Mouse (Mus musculus) layer of hippocampus, adult 11-12 months (tissue): Measurements from ENCODE around the gene Edc4.
A peak's percentile ranks its signal among the peaks of the same experiment; 100 is the strongest.
"Not testable (repeated sequence)": the region's sequence is repeated elsewhere in the genome, so short reads cannot be mapped to it uniquely, and the experiment has no call there.

Experiments
- DNase-seq: peaks from one replicate; pipeline ENCODE4 v3.0.0; 2022; ENCODE audit warnings: low spot score

Gene Edc4

GRCm38 (mm10) chr8:105880754-105881520, at the start of gene Edc4:
TSS of gene Edc4 (plus strand) at chr8:105880881.
- peak; percentile 83 for DNase-seq

DNA sequence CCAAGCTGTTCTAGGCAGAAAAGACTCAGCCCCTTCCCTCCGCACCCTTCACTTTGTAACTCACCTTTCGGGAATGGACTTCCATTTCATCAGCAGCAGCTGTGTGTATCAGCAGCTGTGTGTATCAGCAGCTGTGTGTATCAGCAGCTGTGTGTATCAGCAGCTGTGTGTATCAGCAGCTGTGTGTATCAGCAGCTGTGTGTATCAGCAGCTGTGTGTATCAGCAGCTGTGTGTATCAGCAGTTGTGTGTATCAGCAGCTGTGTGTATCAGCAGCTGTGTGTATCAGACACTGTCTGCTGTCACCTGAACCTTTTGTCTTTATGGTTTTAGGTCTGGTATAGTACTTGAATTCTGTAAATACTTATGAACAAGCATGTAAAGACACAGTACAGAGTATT, 46.9 kb upstream of the Edc4 start:
- DNase-seq: not testable (repeated sequence)

DNA sequence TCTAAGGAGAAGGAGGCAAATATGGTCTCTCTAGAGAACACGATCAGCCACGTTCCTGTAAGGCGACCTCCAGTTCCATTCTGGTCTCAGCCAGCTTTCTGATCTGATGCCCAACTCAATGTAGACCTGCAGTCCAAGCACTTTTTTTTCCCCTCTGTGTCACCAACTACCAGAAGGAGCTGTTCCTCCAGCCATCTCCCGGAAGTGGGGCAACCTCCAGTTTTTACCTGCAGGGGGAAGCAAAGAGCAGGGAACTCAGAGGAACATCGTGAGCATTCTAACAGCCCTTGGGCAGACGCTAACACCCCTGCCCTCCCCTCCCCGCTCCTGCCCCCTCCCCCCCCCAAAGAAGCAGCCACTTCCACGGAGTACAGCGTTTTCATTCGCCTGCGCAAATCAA, 45.4 kb upstream of the Edc4 start:
- DNase-seq: peak; percentile 70

- DNase-seq: no peak
These were observed 43.7 kb upstream of the Edc4 start for GRCm38 (mm10) chr8:105836991-105837390.

DNA sequence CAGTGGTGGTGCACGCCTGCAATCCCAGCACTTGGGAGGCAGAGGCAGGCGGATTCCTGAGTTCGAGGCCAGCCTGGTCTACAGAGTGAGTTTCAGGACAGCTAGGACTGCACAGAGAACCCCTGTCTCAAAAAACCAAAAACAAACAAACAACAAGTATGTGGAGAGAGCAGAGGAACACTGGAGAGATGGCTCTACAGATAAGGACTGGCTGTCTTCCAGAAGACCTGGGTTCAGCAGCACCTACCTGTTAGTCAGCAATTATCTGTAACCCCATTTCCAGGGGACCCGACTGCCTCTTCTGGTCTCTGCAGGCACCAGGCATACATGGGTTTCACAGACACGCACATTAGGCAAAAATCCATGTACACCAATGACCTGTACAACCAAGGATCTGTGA, 41.5 kb upstream of the Edc4 start:
- no peak for DNase-seq

DNA sequence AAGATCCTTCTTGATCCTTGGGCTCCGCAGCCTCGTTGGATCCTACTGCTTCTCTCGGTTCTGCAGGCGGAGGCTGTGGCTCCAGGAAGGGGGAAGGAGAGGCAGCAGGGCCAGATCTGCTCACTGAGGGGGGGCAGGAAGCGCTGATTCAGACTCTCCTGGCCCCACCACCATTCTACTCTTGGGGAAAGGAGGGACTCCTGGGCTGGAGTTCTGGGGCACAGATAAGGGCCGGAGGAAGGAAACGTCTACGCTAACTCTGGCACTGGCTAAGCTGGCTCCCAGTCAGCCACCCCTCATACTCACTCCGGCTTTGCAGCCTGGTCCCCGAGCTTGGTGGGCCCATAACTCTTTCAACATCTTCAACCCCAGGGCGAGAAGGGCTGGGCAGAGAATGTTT, 34.0 kb upstream of the Edc4 start:
- DNase-seq: no peak

DNA sequence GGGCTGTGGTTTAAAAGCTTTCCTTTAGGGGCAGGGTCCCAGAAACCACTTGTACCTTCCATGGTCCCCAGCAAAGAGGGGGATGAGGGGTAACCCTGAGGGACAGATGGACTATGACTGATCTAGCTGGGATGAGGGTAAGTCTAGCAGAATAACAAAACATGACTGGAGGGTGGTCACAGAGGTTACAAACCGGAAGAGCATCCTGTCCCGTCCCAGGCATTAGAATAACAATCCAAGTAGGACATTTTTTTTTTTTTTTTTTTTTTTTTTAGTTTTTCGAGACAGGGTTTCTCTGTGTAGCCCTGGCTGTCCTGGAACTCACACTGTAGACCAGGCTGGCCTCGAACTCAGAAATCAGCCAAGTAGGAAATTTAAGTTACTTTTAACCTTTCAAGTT, 30.7 kb upstream of the Edc4 start:
- no peak for DNase-seq

DNA sequence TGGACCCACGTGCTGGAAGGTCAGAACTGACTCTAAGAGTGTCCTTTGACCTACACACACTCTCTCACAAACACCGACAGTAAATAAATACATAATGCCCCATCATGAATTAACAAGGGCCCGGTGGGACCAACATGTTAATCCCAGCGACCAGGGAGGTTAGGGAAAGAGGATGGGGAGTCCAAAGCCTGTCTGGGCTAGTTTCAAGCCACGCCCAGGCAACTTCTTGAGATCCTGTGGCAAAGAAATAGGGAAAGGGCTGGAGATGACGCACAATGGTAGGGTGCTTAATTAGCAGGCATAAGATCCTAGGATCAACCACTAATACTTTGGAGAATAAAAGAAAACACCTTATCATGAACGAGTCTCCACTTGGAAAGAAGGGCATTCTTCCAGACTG, 30.1 kb upstream of the Edc4 start:
- DNase-seq: no peak

DNA sequence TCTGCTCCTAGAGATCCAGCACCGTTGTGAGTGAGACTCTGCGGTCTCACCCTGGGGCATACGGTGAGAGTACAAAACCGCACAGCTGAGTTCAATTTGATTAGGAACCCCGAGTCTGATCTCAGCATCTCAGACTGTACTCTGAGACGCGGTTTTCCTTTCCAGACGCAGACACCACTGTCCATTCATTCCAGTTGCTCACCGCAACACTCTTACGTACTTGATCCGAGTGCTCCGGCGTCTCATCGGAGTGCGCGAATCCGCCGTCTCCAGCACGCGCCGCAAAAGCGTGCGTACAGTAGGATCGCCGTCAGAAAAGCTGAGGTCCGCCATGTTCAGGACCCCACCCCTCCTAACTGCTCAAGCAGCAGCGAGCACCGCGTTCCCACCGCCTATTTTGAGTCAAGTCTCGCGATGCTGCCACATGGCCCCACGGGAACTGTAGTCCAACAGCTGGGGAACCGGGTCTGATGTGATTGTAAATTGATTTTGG, 29.0 kb upstream of the Edc4 start:
- DNase-seq: peak; percentile 91

- peak; percentile 15 for DNase-seq
These were observed 28.4 kb upstream of the Edc4 start for GRCm38 (mm10) chr8:105852146-105852729.

GRCm38 (mm10) chr8:105853178-105853577, 27.5 kb upstream of the Edc4 start, which contains the start of gene Cenpt:
TSS of gene Cenpt (minus strand) at chr8:105853278.
- no peak for DNase-seq

DNA sequence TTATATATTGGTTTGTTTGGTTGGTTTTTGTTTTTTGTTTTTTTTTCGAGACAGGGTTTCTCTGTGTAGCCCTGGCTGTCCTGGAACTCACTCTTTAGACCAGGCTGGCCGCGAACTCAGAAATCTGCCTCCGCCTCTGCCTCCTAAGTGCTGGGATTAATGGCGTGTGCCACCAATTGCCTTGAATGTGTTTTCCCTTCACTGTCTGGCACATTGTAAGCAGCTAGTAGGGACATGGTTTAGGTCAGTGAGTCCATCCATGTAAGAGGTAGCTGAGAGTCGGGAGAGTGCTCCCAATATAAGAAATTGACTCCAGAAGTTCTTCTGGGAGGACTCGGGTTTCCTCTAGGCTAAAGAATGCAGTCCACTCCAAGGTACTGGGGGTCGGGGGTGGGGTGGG, 26.4 kb upstream of the Edc4 start:
- DNase-seq: no peak

- peak; percentile 90 for DNase-seq
These were observed 25.9 kb upstream of the Edc4 start, which contains the start of gene Thap11 for GRCm38 (mm10) chr8:105854715-105855216. TSS of gene Thap11 (plus strand) at chr8:105855132.

GRCm38 (mm10) chr8:105855248-105856167, 25.2 kb upstream of the Edc4 start:
- peak; percentile 46 for DNase-seq

DNA sequence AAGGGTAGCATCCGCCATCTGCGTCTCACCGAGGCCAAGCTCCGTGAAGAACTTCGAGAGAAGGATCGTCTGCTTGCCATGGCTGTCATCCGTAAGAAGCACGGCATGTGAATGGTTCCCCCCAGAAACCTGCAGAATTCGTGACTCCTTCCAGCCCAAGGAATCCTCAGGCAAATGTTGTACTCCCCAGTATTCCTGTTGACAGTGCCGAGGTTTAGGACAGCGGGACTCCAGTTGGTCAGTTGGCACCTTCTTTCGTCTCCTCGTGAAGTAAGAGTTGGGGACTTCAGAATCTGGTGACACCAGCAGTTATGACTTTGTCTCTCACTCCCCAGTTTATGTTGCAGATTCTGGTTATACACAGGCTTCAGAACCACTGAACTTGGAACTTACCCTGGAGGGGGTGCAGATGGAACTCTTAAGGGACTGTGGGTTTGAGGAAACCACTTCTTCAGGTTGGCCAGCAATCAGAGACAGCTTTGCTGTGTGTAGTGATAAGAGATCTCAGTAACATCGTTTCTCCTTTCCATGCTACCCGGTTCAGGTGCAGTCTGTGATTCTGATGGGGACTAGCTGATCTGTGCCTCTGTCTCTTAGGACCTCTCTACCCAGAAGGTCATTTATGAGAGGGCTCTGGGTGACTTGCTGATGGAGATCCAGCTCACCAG, 24.4 kb upstream of the Edc4 start:
- no peak for DNase-seq

DNA sequence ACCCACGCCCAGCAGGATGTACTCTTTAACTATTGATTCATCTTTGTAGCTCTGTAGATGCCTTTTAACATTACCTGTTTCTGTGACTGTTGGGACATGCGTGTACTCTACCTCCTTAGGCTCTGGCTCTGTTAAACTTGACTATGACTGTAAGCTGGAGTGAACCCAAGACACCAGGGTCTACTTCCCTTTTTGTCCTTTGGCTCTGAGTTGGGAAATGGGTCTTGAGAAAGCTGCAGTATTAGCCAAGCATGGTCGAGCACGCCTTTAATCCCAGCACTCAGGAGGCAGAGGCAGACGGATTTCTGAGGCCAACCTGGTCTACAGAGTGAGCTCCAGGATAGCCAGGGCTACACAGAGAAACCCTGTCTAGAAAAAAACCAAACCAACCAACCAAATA, 22.2 kb upstream of the Edc4 start:
- DNase-seq: no peak

GRCm38 (mm10) chr8:105859314-105859713, 21.4 kb upstream of the Edc4 start:
- DNase-seq: no peak

GRCm38 (mm10) chr8:105860143-105860981, 20.3 kb upstream of the Edc4 start, which contains the start of gene Nutf2:
TSS of gene Nutf2 (plus strand) at chr8:105860580.
- peak; percentile 94 for DNase-seq

DNA sequence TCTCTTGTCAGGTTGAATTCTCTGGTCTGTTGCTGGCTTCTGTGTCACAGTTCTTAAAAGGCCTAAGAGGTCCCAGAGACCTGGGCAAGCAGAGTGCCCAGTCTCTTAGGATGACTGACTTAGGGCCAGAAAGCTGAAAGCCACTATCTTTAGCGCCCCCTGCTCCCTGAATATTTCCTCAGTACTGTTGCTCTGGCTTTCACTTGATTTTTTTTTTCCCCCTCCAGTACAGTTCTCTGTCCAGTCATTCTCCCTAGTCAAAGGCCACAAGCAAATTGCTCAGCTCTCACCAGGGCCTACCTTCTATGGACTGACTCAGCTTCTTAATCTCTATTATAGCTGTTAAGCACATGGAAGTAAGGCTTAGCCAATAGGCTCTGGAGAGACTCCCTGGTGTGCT, 18.7 kb upstream of the Edc4 start:
- DNase-seq: no peak

DNA sequence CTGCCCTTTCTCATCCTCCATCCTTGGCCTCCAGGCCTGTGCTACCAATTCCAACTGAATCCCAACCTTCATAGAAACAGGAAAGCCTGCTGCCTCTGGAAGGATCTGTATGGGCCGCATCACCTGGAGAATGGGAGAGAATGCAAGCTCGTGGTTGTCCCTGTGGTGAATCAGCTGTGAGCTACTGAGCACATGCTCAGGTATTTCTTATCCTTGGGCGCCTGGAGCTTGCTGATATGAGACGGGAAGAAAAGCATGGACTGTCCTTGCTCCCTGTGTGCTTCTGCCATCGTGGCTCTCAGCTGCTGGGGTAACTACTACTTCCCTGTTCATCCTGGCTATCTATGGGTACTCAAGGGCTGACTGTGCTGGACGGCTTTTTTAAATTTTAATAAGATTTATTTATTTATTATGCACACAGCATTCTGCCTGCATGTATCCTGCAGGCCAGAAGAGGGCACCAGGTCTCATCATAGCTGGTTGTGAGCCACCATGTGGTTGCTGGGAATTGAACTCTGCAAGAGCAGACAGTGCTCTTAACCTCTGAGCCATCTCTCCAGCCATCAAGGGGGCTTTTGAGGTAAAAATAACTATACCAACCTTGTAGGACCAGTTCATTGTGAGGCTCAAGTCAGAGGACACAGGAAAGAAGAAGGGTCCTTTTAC, 14.2 kb upstream of the Edc4 start:
- DNase-seq: no peak
